Mouse (Mus musculus): ENCODE data around the gene Brcc3.

DNA sequence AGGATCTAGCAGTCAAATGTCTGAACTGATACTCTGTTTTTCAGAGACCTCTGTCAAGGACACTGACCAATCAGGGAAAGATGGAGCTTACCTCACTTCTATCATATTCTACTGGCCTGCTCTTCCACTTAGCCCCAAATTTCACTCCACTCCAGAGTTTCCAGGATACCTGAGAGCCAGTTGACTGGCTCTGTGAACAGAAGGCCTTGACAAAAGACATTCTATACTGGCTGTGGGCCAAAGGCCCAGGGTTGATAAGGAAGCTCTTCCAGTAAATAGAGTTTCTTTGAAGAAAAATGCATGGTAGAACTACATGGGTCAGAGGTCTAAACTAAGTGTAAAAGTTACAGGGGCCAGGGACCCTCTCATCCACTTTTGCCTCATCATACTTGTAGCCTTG lies 46.2 kb upstream of the Brcc3 start:
- no peak for TF ChIP-seq CTCF (conservative IDR thresholded peaks at IDR 0.05; ENCODE audit: low read length)
- no peak for TF ChIP-seq POU5F1 (IDR thresholded peaks at IDR 0.05; ENCODE audit: borderline replicate concordance, low read length)

Measured in E14TG2a.4 (cell line).